Mouse (Mus musculus) layer of hippocampus, postnatal 25 days (tissue): ENCODE measurements around the gene Clic6. TPM values are rescaled to one million over a fixed set of nuclear protein-coding genes. Genes with fewer than 3 reads are reported as not detected.

Experiments
- DNase-seq, 2 experiments: peaks; one replicate each; pipeline ENCODE4 v3.0.0; 2022; ENCODE audit warnings: mixed read lengths in 2 of 2, low spot score in 1 of 2; ENCODE audit errors: extremely low spot score in 1 of 2
- total RNA-seq, 2 experiments: library from RNA; stranded (reverse); gene quantifications; 2 replicates each; pipeline ENCODE4 v1.2.3; 2021

Gene Clic6
- total RNA-seq, 2 experiments from 2014 or later = 1.2 TPM

DNA sequence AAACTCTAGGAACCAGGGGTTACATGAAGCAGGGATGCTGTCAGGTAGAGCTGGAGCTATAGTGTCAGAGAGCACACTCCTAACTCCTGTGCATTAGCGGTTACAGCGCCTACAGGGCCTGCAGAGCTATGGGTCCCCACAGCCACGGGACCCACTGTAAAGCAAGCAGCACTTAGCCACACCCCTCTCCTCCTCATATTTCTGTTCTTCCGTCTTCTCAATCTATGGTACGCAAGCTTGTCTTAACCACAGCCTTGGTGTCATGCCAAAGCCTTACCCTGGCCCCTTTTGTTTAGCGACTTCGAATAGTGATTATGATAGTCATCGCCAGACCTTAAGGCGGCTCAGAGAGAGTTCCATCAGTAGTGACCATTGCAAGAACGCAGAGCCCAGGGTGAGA, 96.2 kb downstream of the Clic6 start:
- DNase-seq = no peak

DNA sequence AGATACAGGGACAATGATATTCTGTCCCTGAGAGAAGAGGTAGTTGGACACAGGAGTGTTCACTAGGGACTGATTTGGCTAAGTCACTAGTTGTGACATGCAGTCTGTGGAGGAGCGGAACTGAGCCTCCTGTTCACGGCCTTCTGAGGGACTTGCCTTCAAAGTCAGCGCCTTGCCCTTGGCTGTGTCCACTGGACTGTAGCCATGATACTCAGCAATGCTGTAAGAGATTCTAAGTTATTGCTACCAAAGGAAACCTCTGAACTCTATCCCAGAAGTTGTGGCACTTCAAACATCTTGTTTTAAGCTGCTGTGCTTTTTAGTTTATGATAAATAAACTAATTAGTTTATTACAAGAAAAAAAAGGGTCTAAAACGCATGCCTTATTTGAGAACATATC, 102.3 kb downstream of the Clic6 start:
- no peak for DNase-seq

Other genes starting within 250 kb of the Clic6 start
- under 1 TPM; 0.38 to 0.42 TPM for gene Kcne2, start 193.3 kb upstream of the Clic6 start, total RNA-seq
- gene Smim11, start 184.4 kb upstream of the Clic6 start, total RNA-seq = 10 to 100 TPM; 19.3 to 21.4 TPM
- not detected for gene Fam243, start 164.3 kb upstream of the Clic6 start, total RNA-seq
- gene Kcne1, start 126.3 kb upstream of the Clic6 start, total RNA-seq = not detected
- 10 to 100 TPM; 40.2 to 44.9 TPM for gene Rcan1, start 14.9 kb upstream of the Clic6 start, total RNA-seq